16 mouse cellular contexts compared by ENCODE assay signal in genomic region chr14:79517185-79517740, GRCm38 (mm10). TPM values are rescaled to one million over a fixed set of nuclear protein-coding genes. Genes with fewer than 3 reads are reported as not detected.
DNase-seq lines count a peak whose midpoint lies in the region; ATAC-seq and TF ChIP-seq lines count a peak whose summit lies in the region.
"Had no signal": no experiment of that assay in that cellular context is flagged by ENCODE, and none has a peak within 500 bp of the region (broad histone marks: within the 10 kb centered on the region; RNA-seq: fewer than 3 reads in every experiment).

No protein-coding gene starts in this region.

- H3K9me3 ChIP-seq in lung, postnatal 0 days (ENCODE audit: low read length), result no peaks in the 10 kb centered on the region
- H3K9me3 ChIP-seq in intestine, embryonic 14.5 days (ENCODE audit: control insufficient read depth, low read length), result no peaks in the 10 kb centered on the region

- no peak for DNase-seq in heart, adult 2 months
- no peak for DNase-seq in heart, adult 18-20 months
- no peak for DNase-seq in lung, postnatal 0 days (ENCODE audit: low spot score)
- no peak for DNase-seq in lung, postnatal 36 days
- peak; percentile 18 for DNase-seq in intestine, embryonic 14.5 days (ENCODE audit: low spot score)
- DNase-seq in urinary bladder, adult 18-20 months (ENCODE audit: low spot score in 2 of 2), result no peak
- DNase-seq in adrenal gland, adult 2 months, result no peak
- DNase-seq: adrenal gland, postnatal 14 days; cerebellum, adult 11 months; embryo, embryonic 11 days; gastrocnemius, postnatal 25 days; kidney, adult 18-20 months; layer of hippocampus, adult 9-11 months had no signal

- no peak overlapping the region for H3K9ac ChIP-seq in heart, adult 2 months (ENCODE audit: low read depth, low read length)
- no peak overlapping the region for H3K9ac ChIP-seq in lung, postnatal 0 days (replicated peaks; ENCODE audit: low read depth)
- no peak overlapping the region for H3K9ac ChIP-seq in intestine, embryonic 14.5 days (ENCODE audit: low read length)

- TF ChIP-seq POLR2A in heart, adult 2 months (IDR thresholded peaks at IDR 0.05; ENCODE audit: insufficient read depth, low read depth, low read length), result no peak
- TF ChIP-seq POLR2A in small intestine, adult 2 months (IDR thresholded peaks at IDR 0.05; ENCODE audit: low read depth, low read length), result no peak

- H3K27ac ChIP-seq in heart, adult 2 months, result peak overlapping the region; percentile 42
- 0 out of 2 replicates have a peak overlapping the region, but pooled peaks have one; percentile 21 for H3K27ac ChIP-seq in lung, postnatal 0 days (ENCODE audit: low read length)
- no peak overlapping the region for H3K27ac ChIP-seq in intestine, embryonic 14.5 days (ENCODE audit: low read depth)
- H3K27ac ChIP-seq in small intestine, adult 2 months (ENCODE audit: insufficient read depth, low read depth, low read length), result peak overlapping the region; percentile 95

- peaks cover 19% of the 10 kb centered on the region for H3K4me1 ChIP-seq in heart, adult 2 months (ENCODE audit: control insufficient read depth, insufficient read depth, low read length)
- H3K4me1 ChIP-seq in lung, postnatal 0 days (ENCODE audit: insufficient read depth, low read depth, low read length), result peaks cover 36% of the 10 kb centered on the region; the same call in 1 of the 2 replicates
- H3K4me1 ChIP-seq in intestine, embryonic 14.5 days (replicated peaks; ENCODE audit: control insufficient read depth, insufficient read depth, low read length), result 0 out of 2 replicates have a peak, but pooled peaks cover 5% of the 10 kb centered on the region
- H3K4me1 ChIP-seq in small intestine, adult 2 months (ENCODE audit: control insufficient read depth, insufficient read depth, insufficient read length, low read length), result peaks cover 26% of the 10 kb centered on the region; the same call in 1 of the 2 replicates

- TF ChIP-seq CTCF in heart, adult 2 months (IDR thresholded peaks at IDR 0.05), result no peak
- TF ChIP-seq CTCF in lung, postnatal 0 days (IDR thresholded peaks at IDR 0.05), result no peak
- TF ChIP-seq CTCF in small intestine, adult 2 months (IDR thresholded peaks at IDR 0.05; ENCODE audit: extremely low read depth, insufficient read length, insufficient replicate concordance, low read depth, low read length), result no peak

- ATAC-seq in lung, postnatal 0 days, result no peak
- ATAC-seq in intestine, embryonic 14.5 days (replicated peaks; ENCODE audit: low FRiP score, low TSS enrichment, low read depth), result no peak
- ATAC-seq: forebrain, embryonic 14.5 days; Patski had no signal

- H3K27me3 ChIP-seq in heart, adult 2 months (ENCODE audit: control insufficient read depth, insufficient read depth, low read length), result no peaks in the 10 kb centered on the region
- H3K27me3 ChIP-seq in lung, postnatal 0 days (replicated peaks; ENCODE audit: insufficient read depth, low read length), result no peaks in the 10 kb centered on the region
- H3K27me3 ChIP-seq in intestine, embryonic 14.5 days (replicated peaks; ENCODE audit: control insufficient read depth, insufficient read depth, low read length), result no peaks in the 10 kb centered on the region
- H3K27me3 ChIP-seq in small intestine, adult 2 months (ENCODE audit: control insufficient read depth, insufficient read depth, low read length), result no peaks in the 10 kb centered on the region
- H3K27me3 ChIP-seq: Patski had no signal

- 66% methylated on average over 8 of the region's 8 CpGs for WGBS in heart, adult 2 months
- WGBS in lung, postnatal 0 days, result 69% methylated on average over 8 of the region's 8 CpGs
- WGBS in intestine, embryonic 14.5 days, result 80% methylated on average over 8 of the region's 8 CpGs
- 14% methylated on average over 8 of the region's 8 CpGs for WGBS in small intestine, adult 2 months

- peaks cover 7% of the 10 kb centered on the region for H3K79me2 ChIP-seq in heart, adult 2 months (replicated peaks; ENCODE audit: control insufficient read depth, insufficient read depth, low read length)

- H3K4me3 ChIP-seq in heart, adult 2 months, result no peak overlapping the region
- H3K4me3 ChIP-seq in lung, postnatal 0 days (ENCODE audit: low read depth, low read length), result 0 out of 2 replicates have a peak overlapping the region, but pooled peaks have one; percentile 8
- H3K4me3 ChIP-seq in intestine, embryonic 14.5 days (ENCODE audit: low read depth, low read length), result peak overlapping the region; percentile 10; the same call in 1 of the 2 replicates
- peak overlapping the region; percentile 43 for H3K4me3 ChIP-seq in small intestine, adult 2 months (ENCODE audit: low read depth, low read length)

- intact Hi-C loops in heart, adult 2 months (cut with DNase I), result no loop called here

- TF ChIP-seq EP300 in heart, adult 2 months (IDR thresholded peaks at IDR 0.05; ENCODE audit: insufficient read depth, low read depth, low read length), result no peak
- TF ChIP-seq EP300 in lung, postnatal 0 days (IDR thresholded peaks at IDR 0.05), result no peak

- H3K36me3 ChIP-seq in heart, adult 2 months (ENCODE audit: control insufficient read depth, insufficient read depth, low read length), result peaks cover 28% of the 10 kb centered on the region
- no peaks in the 10 kb centered on the region for H3K36me3 ChIP-seq in lung, postnatal 0 days (ENCODE audit: insufficient read depth, low read length)
- no peaks in the 10 kb centered on the region for H3K36me3 ChIP-seq in intestine, embryonic 14.5 days (ENCODE audit: control insufficient read depth, insufficient read depth, low read length)
- H3K36me3 ChIP-seq in small intestine, adult 2 months (ENCODE audit: control insufficient read depth, insufficient read depth, low read length), result no peaks in the 10 kb centered on the region

- peak overlapping the region; percentile 41 for H3K4me2 ChIP-seq in lung, postnatal 0 days (replicated peaks; ENCODE audit: low read depth, low read length)
- H3K4me2 ChIP-seq in intestine, embryonic 14.5 days (ENCODE audit: low read length), result peak overlapping the region; percentile 42

RNA-seq across cellular contexts. Expression of gene Wbp4, which starts 35.9 kb away (rescaled TPM):
- 10 to 100 TPM; 22.0 to 22.7 TPM for total RNA-seq in heart, adult 2 months (2021)
- polyA plus RNA-seq in heart, adult 2 months (2012; rRNA removed), result 3.7 and 7.0 TPM in 2 replicates
- total RNA-seq in heart, adult 18-20 months (2021), result 10 to 100 TPM; 20.5 to 21.7 TPM
- polyA plus RNA-seq in lung, postnatal 0 days (2015; fragmentation: Nextera tagmentation; extraction: Ambion mirVana), result 35.8 and 37.6 TPM in 2 replicates
- 39.5 and 42.9 TPM in 2 replicates for polyA plus RNA-seq in intestine, embryonic 14.5 days (2014; fragmentation: Nextera tagmentation; extraction: Ambion mirVana)
- polyA plus RNA-seq in small intestine, adult 2 months (2012; rRNA removed), result 0.98 and 2.0 TPM in 2 replicates
- 10 to 100 TPM; 37.9 to 41.6 TPM for total RNA-seq in adrenal gland, adult 2 months (2021)
- polyA plus RNA-seq in adrenal gland, adult 2 months (2012; rRNA removed), result 4.5 and 5.0 TPM in 2 replicates

RNA-seq across cellular contexts. Expression of gene Elf1, which starts 36.3 kb away (rescaled TPM):
- total RNA-seq in heart, adult 2 months (2021), result 10 to 100 TPM; 13.3 to 13.7 TPM
- 6.6 and 11.3 TPM in 2 replicates for polyA plus RNA-seq in heart, adult 2 months (2012; rRNA removed)
- 10 to 100 TPM; 12.4 to 15.0 TPM for total RNA-seq in heart, adult 18-20 months (2021)
- 21.0 and 25.7 TPM in 2 replicates for polyA plus RNA-seq in lung, postnatal 0 days (2015; fragmentation: Nextera tagmentation; extraction: Ambion mirVana)
- 27.0 and 27.7 TPM in 2 replicates for polyA plus RNA-seq in intestine, embryonic 14.5 days (2014; fragmentation: Nextera tagmentation; extraction: Ambion mirVana)
- polyA plus RNA-seq in small intestine, adult 2 months (2012; rRNA removed), result 6.4 and 20.1 TPM in 2 replicates
- total RNA-seq in adrenal gland, adult 2 months (2021), result 10 to 100 TPM; 18.0 to 26.6 TPM
- 6.5 and 7.5 TPM in 2 replicates for polyA plus RNA-seq in adrenal gland, adult 2 months (2012; rRNA removed)
